Mouse (Mus musculus): ENCODE measurements around the gene Krtap4-2. TPM values are rescaled to one million over a fixed set of nuclear protein-coding genes. Genes with fewer than 3 reads are reported as not detected.
"Not testable (repeated sequence)": the region's sequence is repeated elsewhere in the genome, so short reads cannot be mapped to it uniquely, and the experiment has no call there.

Gene Krtap4-2
- total RNA-seq (2015) (not detected in 2 replicates), total RNA-seq (2017) (not detected in 2 replicates)

- no peak for ATAC-seq (replicated peaks; ENCODE audit: poor library complexity)
These were observed at the start of gene Krtap4-2 for GRCm38 (mm10) chr11:99634653-99635134. Krtap4-2 (minus strand) TSS chr11:99635084.

- ATAC-seq (replicated peaks; ENCODE audit: poor library complexity) = no peak
These were observed 48.6 kb upstream of the Krtap4-2 start for GRCm38 (mm10) chr11:99683481-99683880.

GRCm38 (mm10) chr11:99665860-99666259 is 31.0 kb upstream of the Krtap4-2 start, which contains the start of gene Krtap4-6:
Krtap4-6 (minus strand) TSS chr11:99665960.
- ATAC-seq (replicated peaks; ENCODE audit: poor library complexity) = no peak

GRCm38 (mm10) chr11:99662802-99663201 is 27.9 kb upstream of the Krtap4-2 start:
- no peak for ATAC-seq (replicated peaks; ENCODE audit: poor library complexity)

- ATAC-seq (replicated peaks; ENCODE audit: poor library complexity) = no peak
These were observed 24.4 kb upstream of the Krtap4-2 start for GRCm38 (mm10) chr11:99659256-99659655.

GRCm38 (mm10) chr11:99658467-99659010 is 23.7 kb upstream of the Krtap4-2 start, which contains the start of gene Gm11563:
Gm11563 (minus strand) TSS chr11:99658960.
- ATAC-seq (replicated peaks; ENCODE audit: poor library complexity) = not testable (repeated sequence)

- ATAC-seq (replicated peaks; ENCODE audit: poor library complexity) = no peak
These were observed 22.2 kb upstream of the Krtap4-2 start for GRCm38 (mm10) chr11:99657051-99657450.

- no peak for ATAC-seq (replicated peaks; ENCODE audit: poor library complexity)
These were observed 15.3 kb upstream of the Krtap4-2 start, which contains the start of gene Gm11555 for GRCm38 (mm10) chr11:99650136-99650535. Gm11555 (minus strand) TSS chr11:99650236.

- no peak for ATAC-seq (replicated peaks; ENCODE audit: poor library complexity)
These were observed 11.6 kb upstream of the Krtap4-2 start for GRCm38 (mm10) chr11:99646444-99646843.

- no peak for ATAC-seq (replicated peaks; ENCODE audit: poor library complexity)
These were observed 9.5 kb upstream of the Krtap4-2 start for GRCm38 (mm10) chr11:99644351-99644750.

GRCm38 (mm10) chr11:99643635-99644139 is 8.8 kb upstream of the Krtap4-2 start, which contains the start of gene Krtap4-7:
Krtap4-7 (minus strand) TSS chr11:99644089.
- not testable (repeated sequence) for ATAC-seq (replicated peaks; ENCODE audit: poor library complexity)

- ATAC-seq (replicated peaks; ENCODE audit: poor library complexity) = no peak
These were observed 6.0 kb upstream of the Krtap4-2 start for GRCm38 (mm10) chr11:99640926-99641325.

- ATAC-seq (replicated peaks; ENCODE audit: poor library complexity) = no peak
These were observed 2.2 kb upstream of the Krtap4-2 start for GRCm38 (mm10) chr11:99637086-99637485.

- ATAC-seq (replicated peaks; ENCODE audit: poor library complexity) = no peak
These were observed 1.6 kb downstream of the Krtap4-2 start for GRCm38 (mm10) chr11:99633293-99633692.

- no peak for ATAC-seq (replicated peaks; ENCODE audit: poor library complexity)
These were observed 4.0 kb downstream of the Krtap4-2 start for GRCm38 (mm10) chr11:99630890-99631289.

GRCm38 (mm10) chr11:99628138-99628537 is 6.7 kb downstream of the Krtap4-2 start, which contains the start of gene Krtap4-1:
Krtap4-1 (minus strand) TSS chr11:99628238.
- ATAC-seq (replicated peaks; ENCODE audit: poor library complexity) = no peak

- ATAC-seq (replicated peaks; ENCODE audit: poor library complexity) = no peak
These were observed 14.5 kb downstream of the Krtap4-2 start, which contains the start of gene Gm11562 for GRCm38 (mm10) chr11:99620335-99620734. Gm11562 (minus strand) TSS chr11:99620435.

GRCm38 (mm10) chr11:99614796-99615363 is 20.0 kb downstream of the Krtap4-2 start, which contains the start of gene Krtap2-4:
Krtap2-4 (minus strand) TSS chr11:99614846.
- no peak for ATAC-seq (replicated peaks; ENCODE audit: poor library complexity)

GRCm38 (mm10) chr11:99610089-99610488 is 24.8 kb downstream of the Krtap4-2 start, which contains the start of gene Gm11937:
Gm11937 (minus strand) TSS chr11:99610189.
- not testable (repeated sequence) for ATAC-seq (replicated peaks; ENCODE audit: poor library complexity)

- ATAC-seq (replicated peaks; ENCODE audit: poor library complexity) = no peak
These were observed 25.8 kb downstream of the Krtap4-2 start for GRCm38 (mm10) chr11:99609126-99609525.

GRCm38 (mm10) chr11:99603208-99603607 is 31.7 kb downstream of the Krtap4-2 start, which contains the start of gene Gm11938:
Gm11938 (minus strand) TSS chr11:99603308.
- not testable (repeated sequence) for ATAC-seq (replicated peaks; ENCODE audit: poor library complexity)

GRCm38 (mm10) chr11:99597742-99598141 is 37.1 kb downstream of the Krtap4-2 start, which contains the start of gene Krtap9-3:
Krtap9-3 (minus strand) TSS chr11:99598105.
- not testable (repeated sequence) for ATAC-seq (replicated peaks; ENCODE audit: poor library complexity)

Data from megakaryocyte progenitor cell, adult 5-6 weeks (primary cell).